ENCODE assay signal across 8 mouse cellular contexts in the genomic region with DNA sequence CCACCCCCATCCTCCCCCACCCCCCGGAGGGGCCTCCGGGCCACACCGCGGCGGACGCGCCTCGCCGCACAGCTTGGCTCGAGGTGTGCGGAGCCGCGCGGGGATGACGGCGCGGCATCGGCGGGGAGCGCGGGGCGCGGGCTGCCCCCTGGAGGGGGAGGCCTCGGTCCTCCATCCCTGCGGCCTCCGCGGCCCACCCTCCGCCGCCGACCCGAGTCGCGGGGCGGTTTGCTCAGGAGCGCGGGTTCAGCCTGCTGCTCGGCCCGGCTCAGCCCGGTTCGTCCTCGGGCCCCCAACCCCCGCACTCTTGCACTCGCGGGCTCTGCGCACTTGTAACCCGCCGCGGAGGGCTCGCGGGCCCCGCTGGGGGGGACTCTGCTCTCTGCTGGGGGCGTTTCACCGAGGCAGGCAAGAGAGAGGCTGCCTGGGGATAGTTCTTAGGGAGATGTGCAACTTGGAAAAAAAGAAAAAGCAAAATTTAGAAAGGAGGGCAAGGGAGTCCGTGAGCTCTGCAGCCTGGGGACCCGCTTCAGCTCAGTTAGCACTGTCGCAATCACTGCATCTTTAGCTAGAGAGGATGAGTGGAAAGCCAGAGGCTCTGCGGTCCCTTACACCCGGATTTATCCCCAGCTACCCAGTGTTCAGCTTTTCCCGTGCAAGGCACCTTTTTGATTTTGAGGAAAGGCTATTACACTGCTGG. TPM values are rescaled to one million over a fixed set of nuclear protein-coding genes. Genes with fewer than 3 reads are reported as not detected.
DNase-seq lines count a peak whose midpoint lies in the region; ATAC-seq lines count a peak whose summit lies in the region.

No protein-coding gene starts in this region.

- peaks cover 66% of the 10 kb centered on the region for H3K27me3 ChIP-seq in kidney, embryonic 15.5 days
- peaks cover 65% of the 10 kb centered on the region for H3K27me3 ChIP-seq in forebrain, embryonic 10.5 days (ENCODE audit: poor library complexity, severe bottlenecking)
- H3K27me3 ChIP-seq in limb, embryonic 10.5 days (ENCODE audit: low read depth, poor library complexity, severe bottlenecking): peaks cover 64% of the 10 kb centered on the region

- H3K9me3 ChIP-seq in kidney, embryonic 15.5 days (replicated peaks): 0 out of 2 replicates have a peak, but pooled peaks cover 9% of the 10 kb centered on the region
- H3K9me3 ChIP-seq in forebrain, embryonic 10.5 days: peaks cover 15% of the 10 kb centered on the region
- 0 out of 2 replicates have a peak, but pooled peaks cover 3% of the 10 kb centered on the region for H3K9me3 ChIP-seq in limb, embryonic 10.5 days (replicated peaks)

- H3K4me1 ChIP-seq in kidney, embryonic 15.5 days: peaks cover 17% of the 10 kb centered on the region
- peaks cover 18% of the 10 kb centered on the region for H3K4me1 ChIP-seq in forebrain, embryonic 10.5 days
- H3K4me1 ChIP-seq in limb, embryonic 10.5 days: peaks cover 19% of the 10 kb centered on the region

- under 1% methylated on average over 36 of the region's 59 CpGs for WGBS in kidney, embryonic 15.5 days
- under 1% methylated on average over 50 of the region's 59 CpGs for WGBS in forebrain, embryonic 10.5 days
- 1% methylated on average over 59 of the region's 59 CpGs for WGBS in limb, embryonic 10.5 days

- H3K27ac ChIP-seq in kidney, embryonic 15.5 days: no peak overlapping the region
- peak overlapping the region; percentile 54; the same call in 1 of the 2 replicates for H3K27ac ChIP-seq in forebrain, embryonic 10.5 days
- peak overlapping the region; percentile 61 for H3K27ac ChIP-seq in limb, embryonic 10.5 days

- H3K4me2 ChIP-seq in kidney, embryonic 15.5 days: peak overlapping the region; percentile 91

- H3K4me3 ChIP-seq in kidney, embryonic 15.5 days (replicated peaks): peak overlapping the region; percentile 55
- H3K4me3 ChIP-seq in forebrain, embryonic 10.5 days: peak overlapping the region; percentile 56
- H3K4me3 ChIP-seq in limb, embryonic 10.5 days: peak overlapping the region; percentile 58

- no peak for DNase-seq in kidney, adult 9 months
- DNase-seq in adrenal gland, postnatal 25 days: peak; percentile 34
- peak; percentile 42 for DNase-seq in forebrain, embryonic 10.5 days (ENCODE audit: extremely low spot score, low spot score)
- peak; percentile 62 for DNase-seq in limb, embryonic 10.5 days (ENCODE audit: low spot score)
- DNase-seq in retina, postnatal 1 day: peak; percentile 51
- no peak for DNase-seq in left cerebral cortex, adult 11 months (ENCODE audit: low spot score)
- no peak for DNase-seq in thymus, postnatal 25 days

- peak overlapping the region; percentile 31 for H3K9ac ChIP-seq in kidney, embryonic 15.5 days

- H3K36me3 ChIP-seq in kidney, embryonic 15.5 days: no peaks in the 10 kb centered on the region
- H3K36me3 ChIP-seq in forebrain, embryonic 10.5 days (replicated peaks): no peaks in the 10 kb centered on the region
- no peaks in the 10 kb centered on the region for H3K36me3 ChIP-seq in limb, embryonic 10.5 days

- peak; percentile 71 for ATAC-seq in kidney, embryonic 15.5 days (replicated peaks; ENCODE audit: low FRiP score)

RNA-seq across cellular contexts. Expression of gene Trank1, which starts 1.1 kb away (rescaled TPM):
- 0.44 and 0.75 TPM in 2 replicates for polyA plus RNA-seq in kidney, embryonic 15.5 days (2015; fragmentation: Nextera tagmentation; extraction: Ambion mirVana)
- total RNA-seq in adrenal gland, postnatal 25 days (2021): 69.1 and 74.9 TPM in 2 replicates
- 0.15 and 0.20 TPM in 2 replicates for polyA plus RNA-seq in forebrain, embryonic 10.5 days (2016; fragmentation: Nextera tagmentation; extraction: Ambion mirVana)
- 0.04 and 0.09 TPM in 2 replicates for polyA plus RNA-seq in limb, embryonic 10.5 days (2016; fragmentation: Nextera tagmentation; extraction: Ambion mirVana)

RNA-seq across cellular contexts. Expression of gene Epm2aip1, which starts 40.9 kb away (rescaled TPM):
- 25.9 and 27.0 TPM in 2 replicates for polyA plus RNA-seq in kidney, embryonic 15.5 days (2015; fragmentation: Nextera tagmentation; extraction: Ambion mirVana)
- 48.5 and 61.5 TPM in 2 replicates for total RNA-seq in adrenal gland, postnatal 25 days (2021)
- polyA plus RNA-seq in forebrain, embryonic 10.5 days (2016; fragmentation: Nextera tagmentation; extraction: Ambion mirVana): 28.0 and 29.7 TPM in 2 replicates
- polyA plus RNA-seq in limb, embryonic 10.5 days (2016; fragmentation: Nextera tagmentation; extraction: Ambion mirVana): 26.1 and 35.8 TPM in 2 replicates

RNA-seq across cellular contexts. Expression of gene Mlh1, which starts 41.0 kb away (rescaled TPM):
- polyA plus RNA-seq in kidney, embryonic 15.5 days (2015; fragmentation: Nextera tagmentation; extraction: Ambion mirVana): 38.8 and 40.2 TPM in 2 replicates
- total RNA-seq in adrenal gland, postnatal 25 days (2021): 26.5 and 28.1 TPM in 2 replicates
- polyA plus RNA-seq in forebrain, embryonic 10.5 days (2016; fragmentation: Nextera tagmentation; extraction: Ambion mirVana): 57.8 and 58.3 TPM in 2 replicates
- polyA plus RNA-seq in limb, embryonic 10.5 days (2016; fragmentation: Nextera tagmentation; extraction: Ambion mirVana): 49.8 and 50.7 TPM in 2 replicates

Comparison
In these comparisons a context has a peak if more than half of its experiments do, and no peak if none do; other contexts are left out.
1. DNase-seq: peak in adrenal gland, postnatal 25 days (single experiment), forebrain, embryonic 10.5 days (single experiment), limb, embryonic 10.5 days (single experiment) and retina, postnatal 1 day (single experiment); none in kidney, adult 9 months (single experiment), left cerebral cortex, adult 11 months (single experiment) and thymus, postnatal 25 days (single experiment).
2. Peak in every context shown above with its lines, with median percentiles within 50 percentile points of each other: H3K4me3 ChIP-seq.